Mouse (Mus musculus) kidney, embryonic 14.5 days (tissue): ENCODE results near the gene Bnc1. TPM values are rescaled to one million over a fixed set of nuclear protein-coding genes. Genes with fewer than 3 reads are reported as not detected.

Experiments
- ATAC-seq: fragments of 200-750 bp; cut with Nextera tagmentation; 2 replicates; pipeline ENCODE4 v1.8.0; 2017; ENCODE audit warnings: moderate number of reproducible peaks, mild to moderate bottlenecking, moderate TSS enrichment, moderate library complexity; ENCODE audit not compliant: low FRiP score, low TSS enrichment
- H3K27ac ChIP-seq: fragments of 300-500 bp; sonication (generic); 2 replicates; pipeline ENCODE4 v1.5.1; 2014; ENCODE audit warnings: low read depth, mild to moderate bottlenecking, low read length, moderate library complexity, mixed read lengths
- H3K27me3 ChIP-seq: fragments of 300-500 bp; sonication (generic); 2 replicates; pipeline ENCODE4 v1.6.1; 2014; ENCODE audit warnings: mild to moderate bottlenecking, low read length; ENCODE audit not compliant: control insufficient read depth, insufficient read depth
- H3K36me3 ChIP-seq: fragments of 300-500 bp; sonication (generic); 2 replicates; pipeline ENCODE4 v1.6.1; 2014; ENCODE audit warnings: low read length, mixed read lengths; ENCODE audit not compliant: control insufficient read depth, insufficient read depth
- H3K4me1 ChIP-seq: fragments of 300-500 bp; sonication (generic); 2 replicates; pipeline ENCODE4 v1.6.1; 2014; ENCODE audit warnings: low read length, mixed read lengths; ENCODE audit not compliant: control insufficient read depth, insufficient read depth
- H3K4me2 ChIP-seq: fragments of 300-500 bp; sonication (generic); replicated peaks from 2 replicates; pipeline ENCODE4 v1.6.1; 2014; ENCODE audit warnings: low read depth, mild to moderate bottlenecking, low read length
- H3K4me3 ChIP-seq: fragments of 300-500 bp; sonication (generic); 2 replicates; pipeline ENCODE4 v1.5.1; 2014; ENCODE audit warnings: mild to moderate bottlenecking, low read length
- H3K9ac ChIP-seq: fragments of 300-500 bp; sonication (generic); 2 replicates; pipeline ENCODE4 v1.6.1; 2014; ENCODE audit warnings: low read depth, mild to moderate bottlenecking, low read length, moderate library complexity
- H3K9me3 ChIP-seq: fragments of 300-500 bp; sonication (generic); 2 replicates; pipeline ENCODE4 v1.6.1; 2016; ENCODE audit warnings: low read length; ENCODE audit not compliant: control insufficient read depth
- WGBS: fragments of 180-500 bp; shearing (Covaris S2); extraction: QIAGEN DNeasy Blood & Tissue Kit; methylation state at CpG from one replicate; pipeline ENCODE4 v1.1.7; 2014; 5-methylcytosine and 5-hydroxymethylcytosine counted together
- polyA plus RNA-seq: library from polyadenylated mRNA; unstranded; fragments of >200 nt; fragmentation: Nextera tagmentation; extraction: Ambion mirVana; gene quantifications from 2 replicates; pipeline ENCODE4 v1.2.1, GENCODE M21; 2014

Bnc1 gene
- polyA plus RNA-seq = 0.08 and 0.13 TPM in 2 replicates

DNA sequence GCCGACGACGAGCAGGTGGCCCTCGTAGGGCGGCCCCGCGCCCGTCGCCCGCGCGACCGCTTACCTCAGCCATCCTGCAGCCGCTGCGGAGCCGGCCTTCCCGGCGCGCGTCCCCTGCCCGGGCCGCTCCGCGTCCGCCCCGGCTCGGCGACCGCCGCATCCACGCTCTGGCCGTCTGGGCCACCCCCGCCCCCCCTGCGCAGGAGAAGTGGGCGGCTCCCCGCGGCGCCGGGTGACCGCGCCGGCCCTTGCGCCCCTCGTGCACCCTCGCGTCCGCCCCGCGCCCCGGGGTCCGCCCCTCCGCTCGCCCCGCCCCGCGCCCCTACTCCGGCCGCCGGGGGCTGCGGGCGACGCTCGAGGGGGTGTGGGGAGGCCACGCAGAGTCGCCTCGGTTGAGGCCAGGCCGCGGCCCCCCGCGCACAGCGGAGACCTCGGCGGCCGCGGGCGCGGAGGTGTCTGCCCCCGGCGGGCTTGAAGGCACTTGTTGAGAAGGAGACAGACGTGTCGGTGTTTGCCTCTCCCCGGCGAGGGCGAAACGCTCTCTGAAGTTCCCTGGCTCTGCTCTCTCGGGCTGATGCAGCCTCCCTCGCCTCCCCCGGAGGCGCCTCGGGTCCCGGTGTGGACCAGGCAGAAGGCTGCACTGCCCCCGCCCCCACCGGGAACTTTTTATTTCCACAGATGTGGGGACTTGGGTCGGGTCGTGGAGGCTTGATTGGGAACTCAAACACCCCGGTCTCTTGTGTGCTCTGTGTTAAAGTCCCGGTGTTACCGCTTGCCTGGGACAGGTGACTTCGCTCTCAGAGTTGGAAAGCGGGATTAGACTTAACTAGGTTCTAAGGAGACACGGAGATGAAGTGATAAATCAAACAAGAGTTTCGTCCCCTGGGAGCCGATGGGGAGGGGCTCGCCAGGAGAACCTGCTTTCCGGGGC is at the start of gene Bnc1:
Bnc1 (minus strand) TSS at position 162 of the 931 bp plus-strand sequence.
- Histone ChIP-seq H3K27me3 (peaks cover 80% of the 10 kb centered on the region), H3K27ac (no peak within 1 kb of the TSS), H3K4me3 (peak within 1 kb of the TSS; percentile 57), H3K9me3 (no peaks in the 10 kb centered on the region), H3K9ac (peak within 1 kb of the TSS; percentile 48), H3K4me2 (peak within 1 kb of the TSS; percentile 98), H3K36me3 (no peaks in the 10 kb centered on the region), H3K4me1 (peaks cover 6% of the 10 kb centered on the region; the same call in 1 of the 2 replicates)
- peak; percentile 78 for ATAC-seq
- WGBS = under 1% methylated on average over 78 of the region's 105 CpGs

GRCm38 (mm10) chr7:82033347-82033746 is 41.3 kb upstream of the Bnc1 start:
- Histone ChIP-seq H3K36me3 (no peaks in the 10 kb centered on the region), H3K4me1 (no peaks in the 10 kb centered on the region), H3K9ac (no peak overlapping the region), H3K27me3 (no peaks in the 10 kb centered on the region), H3K9me3 (no peaks in the 10 kb centered on the region), H3K4me2 (no peak overlapping the region), H3K27ac (no peak overlapping the region), H3K4me3 (no peak overlapping the region)
- WGBS = 33% methylated on average over 1 of the region's 1 CpGs
- no peak for ATAC-seq

- Histone ChIP-seq H3K27me3 (no peaks in the 10 kb centered on the region), H3K4me1 (no peaks in the 10 kb centered on the region), H3K9ac (no peak overlapping the region), H3K36me3 (no peaks in the 10 kb centered on the region), H3K9me3 (no peaks in the 10 kb centered on the region), H3K4me2 (no peak overlapping the region), H3K4me3 (no peak overlapping the region), H3K27ac (no peak overlapping the region)
- WGBS = 26% methylated on average over 9 of the region's 9 CpGs
- peak; percentile 96 for ATAC-seq
These were observed 37.6 kb upstream of the Bnc1 start for GRCm38 (mm10) chr7:82029666-82030065.

DNA sequence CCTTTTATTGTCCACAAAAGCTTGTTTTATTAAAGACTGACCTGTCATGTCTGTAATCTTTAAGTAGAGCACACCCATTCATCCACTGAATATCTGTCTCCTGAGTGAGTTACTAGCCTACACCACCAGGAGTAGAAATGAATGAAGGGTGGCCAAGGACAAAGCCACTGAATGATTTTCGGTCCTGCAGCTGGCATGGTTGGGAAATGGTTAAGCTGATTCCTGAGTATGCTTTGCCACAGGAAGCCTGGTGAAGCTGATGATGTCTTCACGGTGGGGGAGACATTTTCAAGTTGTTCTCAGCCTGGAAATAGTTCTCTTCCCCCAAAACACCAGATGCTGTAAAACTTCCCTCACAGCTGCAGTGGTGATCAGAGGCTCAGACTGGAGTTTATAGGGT is 33.7 kb upstream of the Bnc1 start:
- H3K27me3 ChIP-seq = no peaks in the 10 kb centered on the region
- H3K9me3 ChIP-seq = no peaks in the 10 kb centered on the region
- H3K36me3 ChIP-seq = no peaks in the 10 kb centered on the region
- ATAC-seq = no peak
- no peak overlapping the region for H3K9ac ChIP-seq
- H3K4me1 ChIP-seq = no peaks in the 10 kb centered on the region
- no peak overlapping the region for H3K27ac ChIP-seq
- H3K4me3 ChIP-seq = no peak overlapping the region
- WGBS = 50% methylated on average over 2 of the region's 2 CpGs
- no peak overlapping the region for H3K4me2 ChIP-seq

GRCm38 (mm10) chr7:82023676-82024075 is 31.6 kb upstream of the Bnc1 start:
- Histone ChIP-seq H3K36me3 (no peaks in the 10 kb centered on the region), H3K27ac (no peak overlapping the region), H3K9ac (no peak overlapping the region), H3K4me2 (no peak overlapping the region), H3K4me1 (no peaks in the 10 kb centered on the region), H3K9me3 (no peaks in the 10 kb centered on the region), H3K4me3 (no peak overlapping the region), H3K27me3 (no peaks in the 10 kb centered on the region)
- ATAC-seq = no peak
- 87% methylated on average over 2 of the region's 2 CpGs for WGBS

GRCm38 (mm10) chr7:82022404-82022803 is 30.3 kb upstream of the Bnc1 start:
- Histone ChIP-seq H3K27ac (no peak overlapping the region), H3K9ac (no peak overlapping the region), H3K4me2 (no peak overlapping the region), H3K4me1 (peaks cover 1% of the 10 kb centered on the region; the same call in 1 of the 2 replicates), H3K36me3 (no peaks in the 10 kb centered on the region), H3K27me3 (0 out of 2 replicates have a peak, but pooled peaks cover 2% of the 10 kb centered on the region), H3K4me3 (no peak overlapping the region), H3K9me3 (no peaks in the 10 kb centered on the region)
- no peak for ATAC-seq
- 97% methylated on average over 1 of the region's 1 CpGs for WGBS

- peaks cover 2% of the 10 kb centered on the region; the same call in 1 of the 2 replicates for H3K27me3 ChIP-seq
- no peak overlapping the region for H3K27ac ChIP-seq
- H3K36me3 ChIP-seq = no peaks in the 10 kb centered on the region
- H3K4me2 ChIP-seq = no peak overlapping the region
- H3K9me3 ChIP-seq = no peaks in the 10 kb centered on the region
- ATAC-seq = no peak
- H3K4me1 ChIP-seq = peaks cover 5% of the 10 kb centered on the region; the same call in 1 of the 2 replicates
- 95% methylated on average over 2 of the region's 2 CpGs for WGBS
- H3K4me3 ChIP-seq = no peak overlapping the region
- H3K9ac ChIP-seq = no peak overlapping the region
These were observed 25.9 kb upstream of the Bnc1 start for GRCm38 (mm10) chr7:82018031-82018430.

DNA sequence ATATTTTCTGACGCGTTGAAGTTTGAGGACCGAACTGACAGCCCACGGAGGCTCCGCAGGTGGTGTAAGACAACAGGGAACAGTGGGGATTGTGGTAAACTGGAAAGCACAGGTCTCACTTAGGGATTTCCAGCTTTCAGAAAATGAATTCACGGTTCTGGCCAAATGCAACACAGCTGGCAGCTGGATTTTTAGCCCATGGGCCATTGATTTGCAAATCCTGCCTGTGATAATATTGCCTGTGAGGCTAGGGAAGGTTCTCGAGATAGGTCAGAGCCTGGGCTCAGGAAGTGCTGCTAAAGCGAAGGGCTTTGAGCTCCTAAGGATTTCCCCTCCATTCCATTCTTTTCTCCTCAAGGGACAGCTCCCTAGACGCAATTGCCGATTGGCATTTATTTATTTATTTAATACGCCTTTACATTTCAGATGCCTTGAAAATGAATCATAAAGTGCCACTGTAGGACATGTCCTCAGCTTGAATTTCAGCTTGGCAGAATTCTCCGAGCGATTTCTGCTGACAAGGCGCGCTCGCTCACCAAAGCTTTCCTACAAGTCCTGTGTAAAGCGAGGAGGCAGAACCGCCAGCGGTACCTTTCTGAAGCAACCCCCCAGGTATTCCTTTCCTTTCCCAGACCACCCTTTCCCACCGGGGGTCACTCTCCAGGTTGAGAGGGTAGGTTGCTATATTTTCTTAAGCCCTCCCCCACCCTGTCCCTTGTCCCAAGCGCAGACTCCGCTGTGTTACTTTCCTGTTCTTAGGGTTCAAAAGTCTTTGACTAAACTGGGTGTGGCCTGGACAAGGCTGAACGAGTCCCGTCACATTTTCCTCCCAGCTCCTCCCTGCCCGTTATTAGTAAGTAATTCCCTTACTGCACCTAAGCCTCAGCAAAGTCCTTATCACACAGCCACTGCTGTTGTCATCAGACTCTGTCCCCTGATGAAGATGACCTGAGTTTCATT is 24.9 kb upstream of the Bnc1 start:
- peak overlapping the region; percentile 49 for H3K4me2 ChIP-seq
- H3K9ac ChIP-seq = no peak overlapping the region
- H3K4me1 ChIP-seq = peaks cover 9% of the 10 kb centered on the region; the same call in 1 of the 2 replicates
- WGBS = 3% methylated on average over 25 of the region's 25 CpGs
- no peaks in the 10 kb centered on the region for H3K36me3 ChIP-seq
- peaks cover 2% of the 10 kb centered on the region; the same call in 1 of the 2 replicates for H3K27me3 ChIP-seq
- 0 out of 2 replicates have a peak, but pooled peaks have one; percentile 35 for ATAC-seq
- H3K4me3 ChIP-seq = peak overlapping the region; percentile 24
- H3K9me3 ChIP-seq = no peaks in the 10 kb centered on the region
- no peak overlapping the region for H3K27ac ChIP-seq
